Mouse (Mus musculus): Measurements from ENCODE around the gene Cyfip2. TPM values are rescaled to one million over a fixed set of nuclear protein-coding genes. Genes with fewer than 3 reads are reported as not detected.

Cyfip2 gene
- total and polyA plus RNA-seq, 3 experiments: 28.8 to 68.8 (median 55.2) TPM

GRCm38 (mm10) chr11:46301579-46302248 lies 10.9 kb downstream of the Cyfip2 start:
- WGBS: 86% methylated on average over 23 of the region's 23 CpGs
- TF ChIP-seq CTCF (IDR thresholded peaks at IDR 0.05) (no peak), EP300 (IDR thresholded peaks at IDR 0.05; ENCODE audit: insufficient read depth, low read depth, low read length) (no peak), POLR2A (IDR thresholded peaks at IDR 0.05; ENCODE audit: insufficient read depth, low read depth, low read length) (no peak)
- Histone ChIP-seq H3K79me2 (replicated peaks; ENCODE audit: control insufficient read depth, insufficient read depth, low read length) (no peaks in the 10 kb centered on the region), H3K27ac (no peak overlapping the region), H3K36me3 (ENCODE audit: control insufficient read depth, insufficient read depth, low read length) (no peaks in the 10 kb centered on the region), H3K9ac (ENCODE audit: low read depth, low read length) (no peak overlapping the region), H3K4me3 (no peak overlapping the region), H3K4me1 (ENCODE audit: control insufficient read depth, insufficient read depth, low read length) (peaks cover 2% of the 10 kb centered on the region; the same call in 1 of the 2 replicates), H3K27me3 (ENCODE audit: control insufficient read depth, insufficient read depth, low read length) (no peaks in the 10 kb centered on the region)
- intact Hi-C loops (cut with DNase I): no loop called here
- no peak for DNase-seq

DNA sequence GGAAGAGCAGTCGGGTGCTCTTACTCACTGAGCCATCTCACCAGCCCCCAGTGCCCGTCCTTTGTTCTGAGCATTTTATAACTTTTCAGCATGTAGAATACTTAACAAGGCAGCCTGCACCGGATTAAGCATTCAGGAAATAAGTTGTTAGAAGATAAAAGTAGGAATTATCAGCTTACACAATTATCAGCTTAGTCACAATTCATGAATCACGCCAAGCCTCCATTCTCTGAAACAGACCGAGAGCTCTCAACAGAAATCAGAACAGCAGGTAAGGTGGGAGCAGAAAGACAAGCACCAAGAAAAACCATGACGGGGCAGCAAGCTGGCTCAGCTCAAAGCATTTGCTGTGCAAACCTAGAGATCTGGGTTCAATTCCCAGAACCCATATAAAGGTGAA lies 12.8 kb downstream of the Cyfip2 start:
- Histone ChIP-seq H3K79me2 (replicated peaks; ENCODE audit: control insufficient read depth, insufficient read depth, low read length) (no peaks in the 10 kb centered on the region), H3K27ac (no peak overlapping the region), H3K9ac (ENCODE audit: low read depth, low read length) (no peak overlapping the region), H3K4me1 (ENCODE audit: control insufficient read depth, insufficient read depth, low read length) (peaks cover 2% of the 10 kb centered on the region; the same call in 1 of the 2 replicates), H3K36me3 (ENCODE audit: control insufficient read depth, insufficient read depth, low read length) (no peaks in the 10 kb centered on the region), H3K4me3 (no peak overlapping the region), H3K27me3 (ENCODE audit: control insufficient read depth, insufficient read depth, low read length) (no peaks in the 10 kb centered on the region)
- TF ChIP-seq POLR2A (IDR thresholded peaks at IDR 0.05; ENCODE audit: insufficient read depth, low read depth, low read length): no peak
- TF ChIP-seq EP300 (IDR thresholded peaks at IDR 0.05; ENCODE audit: insufficient read depth, low read depth, low read length): no peak
- no peak for TF ChIP-seq CTCF (IDR thresholded peaks at IDR 0.05)
- intact Hi-C loops (cut with DNase I): no loop called here
- no peak for DNase-seq
- WGBS: 40% methylated on average over 6 of the region's 6 CpGs

DNA sequence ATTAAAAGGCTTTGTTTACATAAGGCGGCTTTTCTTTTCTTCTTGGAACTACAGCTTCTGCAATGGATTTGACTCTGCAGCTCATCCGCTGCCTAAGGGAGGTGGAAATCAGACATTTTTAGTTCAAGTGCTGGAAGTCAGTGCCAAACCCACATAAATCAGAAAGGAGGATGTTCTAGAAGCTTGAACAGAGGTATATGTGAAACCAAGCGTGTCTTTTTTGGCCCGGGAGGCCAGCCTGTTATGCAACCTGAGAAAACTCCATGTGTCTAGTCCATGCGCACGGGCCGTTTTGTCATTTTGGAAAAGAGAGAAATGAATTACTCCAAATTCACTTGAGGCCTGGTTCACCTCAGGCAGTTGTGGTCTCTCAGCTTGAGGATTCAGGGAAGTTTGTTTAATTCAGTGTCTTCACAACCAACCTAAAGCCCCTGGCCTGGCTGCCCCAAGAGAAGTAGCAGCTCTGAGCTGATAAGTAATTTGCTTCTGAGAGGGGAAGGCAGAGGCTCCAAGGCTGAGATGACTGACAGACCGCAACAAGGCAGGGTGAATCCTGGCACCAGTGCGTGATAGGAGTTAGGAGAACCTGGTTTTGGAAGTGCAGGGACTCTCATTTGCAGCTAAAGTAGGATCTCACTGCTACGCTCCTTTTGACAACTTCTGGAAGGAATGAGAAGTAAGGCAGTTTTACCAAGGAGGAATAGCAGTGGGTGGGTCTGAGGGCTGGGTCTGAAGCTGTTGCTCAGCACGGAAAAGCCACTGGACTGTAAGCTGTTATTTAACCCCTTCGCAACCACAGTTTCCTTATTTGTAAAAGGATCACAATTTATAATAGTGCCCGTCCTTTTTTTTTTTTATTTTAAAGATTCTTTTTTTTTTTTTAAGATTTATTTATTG lies 13.5 kb downstream of the Cyfip2 start:
- Histone ChIP-seq H3K27ac (no peak overlapping the region), H3K36me3 (ENCODE audit: control insufficient read depth, insufficient read depth, low read length) (no peaks in the 10 kb centered on the region), H3K4me1 (ENCODE audit: control insufficient read depth, insufficient read depth, low read length) (peaks cover 2% of the 10 kb centered on the region; the same call in 1 of the 2 replicates), H3K79me2 (replicated peaks; ENCODE audit: control insufficient read depth, insufficient read depth, low read length) (peaks cover 2% of the 10 kb centered on the region; the same call in 1 of the 2 replicates), H3K4me3 (no peak overlapping the region), H3K9ac (ENCODE audit: low read depth, low read length) (no peak overlapping the region), H3K27me3 (ENCODE audit: control insufficient read depth, insufficient read depth, low read length) (no peaks in the 10 kb centered on the region)
- whole genome bisulfite sequencing: 61% methylated on average over 13 of the region's 13 CpGs
- DNase-seq: no peak
- intact Hi-C loops (cut with DNase I): no loop called here
- TF ChIP-seq POLR2A (IDR thresholded peaks at IDR 0.05; ENCODE audit: insufficient read depth, low read depth, low read length) (no peak), EP300 (IDR thresholded peaks at IDR 0.05; ENCODE audit: insufficient read depth, low read depth, low read length) (no peak)

GRCm38 (mm10) chr11:46294390-46294789 lies 18.3 kb downstream of the Cyfip2 start:
- H3K4me1 ChIP-seq (ENCODE audit: control insufficient read depth, insufficient read depth, low read length): peaks cover 2% of the 10 kb centered on the region; the same call in 1 of the 2 replicates
- TF ChIP-seq EP300 (IDR thresholded peaks at IDR 0.05; ENCODE audit: insufficient read depth, low read depth, low read length) (no peak), POLR2A (IDR thresholded peaks at IDR 0.05; ENCODE audit: insufficient read depth, low read depth, low read length) (no peak), CTCF (IDR thresholded peaks at IDR 0.05) (no peak)
- intact Hi-C loops (cut with DNase I): no loop called here
- H3K9ac ChIP-seq (ENCODE audit: low read depth, low read length): no peak overlapping the region
- H3K4me3 ChIP-seq: no peak overlapping the region
- 89% methylated on average over 11 of the region's 11 CpGs for whole genome bisulfite sequencing
- no peak for DNase-seq
- H3K36me3 ChIP-seq (ENCODE audit: control insufficient read depth, insufficient read depth, low read length): no peaks in the 10 kb centered on the region
- no peak overlapping the region for H3K27ac ChIP-seq
- H3K79me2 ChIP-seq (replicated peaks; ENCODE audit: control insufficient read depth, insufficient read depth, low read length): peaks cover 2% of the 10 kb centered on the region; the same call in 1 of the 2 replicates
- H3K27me3 ChIP-seq (ENCODE audit: control insufficient read depth, insufficient read depth, low read length): no peaks in the 10 kb centered on the region

- intact Hi-C loops (cut with DNase I): no loop called here
These were observed 19.2 kb downstream of the Cyfip2 start for GRCm38 (mm10) chr11:46293491-46293890.

More at GRCm38 (mm10) chr11:46293491-46293890, 19.2 kb downstream of the Cyfip2 start:
- H3K79me2 ChIP-seq (replicated peaks; ENCODE audit: control insufficient read depth, insufficient read depth, low read length): peaks cover 2% of the 10 kb centered on the region; the same call in 1 of the 2 replicates
- no peaks in the 10 kb centered on the region for H3K27me3 ChIP-seq (ENCODE audit: control insufficient read depth, insufficient read depth, low read length)
- no peak overlapping the region for H3K4me3 ChIP-seq
- DNase-seq: no peak
- 82% methylated on average over 5 of the region's 5 CpGs for WGBS
- no peak overlapping the region for H3K27ac ChIP-seq
- no peak overlapping the region for H3K9ac ChIP-seq (ENCODE audit: low read depth, low read length)
- no peak for TF ChIP-seq CTCF (IDR thresholded peaks at IDR 0.05)
- no peak for TF ChIP-seq POLR2A (IDR thresholded peaks at IDR 0.05; ENCODE audit: insufficient read depth, low read depth, low read length)
- no peak for TF ChIP-seq EP300 (IDR thresholded peaks at IDR 0.05; ENCODE audit: insufficient read depth, low read depth, low read length)
- H3K36me3 ChIP-seq (ENCODE audit: control insufficient read depth, insufficient read depth, low read length): no peaks in the 10 kb centered on the region
- no peaks in the 10 kb centered on the region for H3K4me1 ChIP-seq (ENCODE audit: control insufficient read depth, insufficient read depth, low read length)

All from heart, adult 2 months (tissue).